Mouse (Mus musculus): ENCODE data around the gene Sinhcaf.

Gene Sinhcaf

GRCm38 (mm10) chr6:148873911-148874310 is 72.4 kb downstream of the Sinhcaf start:
- DNase-seq (ENCODE audit: low read depth, low spot score), result no peak
